Mouse (Mus musculus): ENCODE data around the gene Vrk3.

Gene Vrk3

GRCm38 (mm10) chr7:44819391-44819790 is 71.2 kb downstream of the Vrk3 start:
- no peak for DNase-seq (ENCODE audit: low spot score)

- no peak for DNase-seq (ENCODE audit: low spot score)
Observed at GRCm38 (mm10) chr7:44819863-44820262, 71.7 kb downstream of the Vrk3 start.

GRCm38 (mm10) chr7:44820525-44820924 is 72.3 kb downstream of the Vrk3 start:
- DNase-seq (ENCODE audit: low spot score): no peak

GRCm38 (mm10) chr7:44821666-44822448 is 73.6 kb downstream of the Vrk3 start:
- no peak for DNase-seq (ENCODE audit: low spot score)

- DNase-seq (ENCODE audit: low spot score): no peak
Observed at GRCm38 (mm10) chr7:44823409-44823808, 75.2 kb downstream of the Vrk3 start.

- DNase-seq (ENCODE audit: low spot score): peak; percentile 72
Observed at GRCm38 (mm10) chr7:44824872-44825271, 76.7 kb downstream of the Vrk3 start.

GRCm38 (mm10) chr7:44826771-44827170 is 78.6 kb downstream of the Vrk3 start:
- no peak for DNase-seq (ENCODE audit: low spot score)
